Mouse (Mus musculus): ENCODE results near the gene Coasy. TPM values are rescaled to one million over a fixed set of nuclear protein-coding genes. Genes with fewer than 3 reads are reported as not detected.

The Coasy gene
- total RNA-seq (2021), result 10 to 100 TPM in 1 of 2 experiments, 1 to 10 TPM in 1; 7.9 to 10.3 TPM
- long read RNA-seq, experiment 1, transcript Coasy-201 (10 exons, 2,138 nt), result major isoform, 6 of 13 reads
- long read RNA-seq, experiment 1, partial matches to known transcripts, result 3 of 13 reads
- long read RNA-seq, experiment 1, other reads (novel, unspliced or antisense), result 2 of 13 reads
- long read RNA-seq, experiment 2, transcript Coasy-202 (9 exons, 2,386 nt), result minor isoform, 6 of 20 reads
- long read RNA-seq, experiment 2, transcript Coasy-201 (10 exons, 2,138 nt), result major isoform, 9 of 20 reads
- long read RNA-seq, experiment 2, partial matches to known transcripts, result 2 of 20 reads
- long read RNA-seq, experiment 2, other reads (novel, unspliced or antisense), result 3 of 20 reads

GRCm38 (mm10) chr11:101082208-101083082, at the start of gene Coasy:
Coasy (plus strand) TSS chr11:101082565.
- peak; percentile 86 for DNase-seq

GRCm38 (mm10) chr11:101033856-101034500, 48.4 kb upstream of the Coasy start:
- no peak for DNase-seq

- DNase-seq, result no peak
Measured at GRCm38 (mm10) chr11:101034614-101035327, 47.6 kb upstream of the Coasy start.

- DNase-seq, result no peak
Measured at GRCm38 (mm10) chr11:101035328-101035695, 47.1 kb upstream of the Coasy start.

- no peak for DNase-seq
Measured at GRCm38 (mm10) chr11:101037795-101038194, 44.6 kb upstream of the Coasy start.

GRCm38 (mm10) chr11:101045826-101046225, 36.5 kb upstream of the Coasy start:
- DNase-seq, result no peak

GRCm38 (mm10) chr11:101046440-101046839, 35.9 kb upstream of the Coasy start:
- DNase-seq, result no peak

GRCm38 (mm10) chr11:101047502-101047901, 34.9 kb upstream of the Coasy start:
- no peak for DNase-seq

- no peak for DNase-seq
Measured at GRCm38 (mm10) chr11:101050359-101050758, 32.0 kb upstream of the Coasy start.

- no peak for DNase-seq
Measured at GRCm38 (mm10) chr11:101051051-101051493, 31.3 kb upstream of the Coasy start.

- no peak for DNase-seq
Measured at GRCm38 (mm10) chr11:101051617-101052016, 30.7 kb upstream of the Coasy start.

GRCm38 (mm10) chr11:101052751-101053473, 29.5 kb upstream of the Coasy start:
- DNase-seq, result peak; percentile 84

- no peak for DNase-seq
Measured at GRCm38 (mm10) chr11:101053974-101054373, 28.4 kb upstream of the Coasy start.

GRCm38 (mm10) chr11:101055418-101055817, 26.9 kb upstream of the Coasy start:
- no peak for DNase-seq

- peak; percentile 72 for DNase-seq
Measured at GRCm38 (mm10) chr11:101056885-101057284, 25.5 kb upstream of the Coasy start.

GRCm38 (mm10) chr11:101057860-101058259, 24.5 kb upstream of the Coasy start:
- DNase-seq, result peak; percentile 82

GRCm38 (mm10) chr11:101058726-101059125, 23.6 kb upstream of the Coasy start:
- peak; percentile 61 for DNase-seq

- DNase-seq, result no peak
Measured at GRCm38 (mm10) chr11:101059473-101059872, 22.9 kb upstream of the Coasy start.

- peak; percentile 77 for DNase-seq
Measured at GRCm38 (mm10) chr11:101060126-101060525, 22.2 kb upstream of the Coasy start.

GRCm38 (mm10) chr11:101061049-101061448, 21.3 kb upstream of the Coasy start:
- DNase-seq, result no peak

Data from gastrocnemius, postnatal 25 days (tissue).